Mouse (Mus musculus): Measurements from ENCODE around the gene Olfr1361.

The Olfr1361 gene

GRCm38 (mm10) chr13:21663286-21663685 is at the start of gene Olfr1361:
TSS of gene Olfr1361 (minus strand) at chr13:21663386.
- in situ Hi-C loops (cut with MboI, MseI), result no loop called here

- in situ Hi-C loops (cut with MboI, MseI), result loop anchor here (5.0 to 25.0 kb wide), 4 partner anchors 549 to 1823 kb away; partner anchors contain the start of genes Abt1 (in 2 of the 2), Hist1h2af (in 1 of the 2), Hist1h3g (in 1 of the 2) and Hist1h4h (in 1 of the 2)
These were observed 48.5 kb upstream of the Olfr1361 start for GRCm38 (mm10) chr13:21711698-21712097.

- in situ Hi-C loops (cut with MboI, MseI), result loop anchor here (5.0 to 25.0 kb wide), 4 partner anchors 549 to 1824 kb away; partner anchors contain the start of genes Abt1 (in 2 of the 2), Hist1h2af (in 1 of the 2), Hist1h3g (in 1 of the 2) and Hist1h4h (in 1 of the 2)
These were observed 47.8 kb upstream of the Olfr1361 start for GRCm38 (mm10) chr13:21710821-21711525.

GRCm38 (mm10) chr13:21710031-21710711 is 47.0 kb upstream of the Olfr1361 start:
- in situ Hi-C loops (cut with MboI, MseI), result loop anchor here (5.0 to 25.0 kb wide), 4 partner anchors 548 to 1825 kb away; partner anchors contain the start of genes Abt1 (in 2 of the 2), Hist1h2af (in 1 of the 2), Hist1h3g (in 1 of the 2) and Hist1h4h (in 1 of the 2)

- in situ Hi-C loops (cut with MboI, MseI), result loop anchor here (5.0 to 25.0 kb wide), 3 partner anchors 182 to 1706 kb away; partner anchors contain the start of gene Abt1 (in 1 of the 2)
These were observed 43.5 kb upstream of the Olfr1361 start for GRCm38 (mm10) chr13:21706669-21707068.

- in situ Hi-C loops (cut with MboI, MseI), result no loop called here
These were observed 34.6 kb upstream of the Olfr1361 start, which contains the start of gene Olfr1359 for GRCm38 (mm10) chr13:21697811-21698210. TSS of gene Olfr1359 (plus strand) at chr13:21698111.

GRCm38 (mm10) chr13:21677305-21677704 is 14.1 kb upstream of the Olfr1361 start, which contains the start of gene Olfr1360:
TSS of gene Olfr1360 (minus strand) at chr13:21677405.
- in situ Hi-C loops (cut with MboI, MseI), result no loop called here

GRCm38 (mm10) chr13:21642418-21642817 is 20.8 kb downstream of the Olfr1361 start, which contains the start of gene Olfr11:
TSS of gene Olfr11 (minus strand) at chr13:21642518.
- in situ Hi-C loops (cut with MboI, MseI), result no loop called here

GRCm38 (mm10) chr13:21613922-21614321 is 49.3 kb downstream of the Olfr1361 start, which contains the start of gene Olfr1362:
TSS of gene Olfr1362 (minus strand) at chr13:21614022.
- in situ Hi-C loops (cut with MboI, MseI), result no loop called here
